20 mouse cellular contexts compared by ENCODE assay signal in the genomic region with DNA sequence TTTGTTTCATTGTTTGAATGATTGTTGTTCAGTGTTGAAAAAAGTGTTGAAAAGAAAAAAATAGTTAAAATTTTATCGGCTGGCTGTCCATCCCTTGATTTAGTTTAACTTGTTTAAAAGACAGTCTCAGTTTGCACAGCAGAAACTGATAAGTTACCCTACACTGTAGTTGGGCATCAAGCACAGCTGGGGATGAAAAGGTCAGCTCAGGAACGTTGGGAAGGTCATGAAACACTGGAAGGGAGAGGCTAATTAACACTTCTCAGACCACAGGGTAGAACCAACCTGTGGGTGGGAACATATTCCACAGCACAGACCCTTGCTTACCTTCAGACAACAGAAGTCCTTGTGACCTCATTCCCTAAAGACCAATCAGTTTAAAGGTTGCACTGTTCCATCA. TPM values are rescaled to one million over a fixed set of nuclear protein-coding genes. Genes with fewer than 3 reads are reported as not detected.
"Had no signal": no experiment of that assay in that cellular context is flagged by ENCODE, and none has a peak within 500 bp of the region (broad histone marks: within the 10 kb centered on the region; RNA-seq: fewer than 3 reads in every experiment).

No protein-coding gene starts in this region.

- H3K27me3 ChIP-seq: neural tube, embryonic 15.5 days; stomach, embryonic 15.5 days had no signal

- H3K4me3 ChIP-seq: neural tube, embryonic 15.5 days; stomach, embryonic 15.5 days had no signal

- H3K4me1 ChIP-seq: neural tube, embryonic 15.5 days; stomach, embryonic 15.5 days had no signal

- H3K9me3 ChIP-seq: stomach, embryonic 15.5 days had no signal

- DNase-seq: retina, postnatal 1 day; right cerebral cortex, adult 18-20 months; right cerebral cortex, postnatal 14 days; right cerebral cortex, postnatal 25 days; right cerebral cortex, postnatal 4 days; spleen, adult 18-20 months; thymus, adult 18-20 months; thymus, adult 2 months; thymus, postnatal 14 days; thymus, postnatal 25 days; thymus, postnatal 36 days; thymus, postnatal 4 days had no signal

- H3K9ac ChIP-seq: neural tube, embryonic 15.5 days; stomach, embryonic 15.5 days had no signal

- H3K4me2 ChIP-seq: neural tube, embryonic 15.5 days; stomach, embryonic 15.5 days had no signal

- H3K36me3 ChIP-seq: neural tube, embryonic 15.5 days; stomach, embryonic 15.5 days had no signal

- H3K27ac ChIP-seq: neural tube, embryonic 15.5 days; stomach, embryonic 15.5 days; stomach, postnatal 0 days had no signal

RNA-seq across cellular contexts. Expression of gene 4930505A04Rik, which starts 25.5 kb away (rescaled TPM):
- total RNA-seq: neutrophil, adult 5-6 weeks had no signal
- polyA plus RNA-seq: small intestine, adult 2 months; spleen, adult 2 months; stomach, embryonic 14.5 days; stomach, embryonic 15.5 days; stomach, postnatal 0 days; thymus, adult 2 months; thymus, postnatal 0 days had no signal
